Mouse (Mus musculus) MEL (cell line): ENCODE measurements around the gene Wdr81.

Experiments used
- TAL1 ChIP-seq: IDR thresholded peaks from 2 replicates; pipeline ENCODE4 v1.6.1; 2012; ENCODE audit warnings: mild to moderate bottlenecking, inconsistent platforms, low read length, moderate library complexity, mixed read lengths
- USF1 ChIP-seq: IDR thresholded peaks from 2 replicates; pipeline ENCODE4 v1.6.1; 2014; ENCODE audit warnings: low read depth, mild to moderate bottlenecking, inconsistent platforms, low read length, improper control_type of control experiment, moderate library complexity

DNA sequence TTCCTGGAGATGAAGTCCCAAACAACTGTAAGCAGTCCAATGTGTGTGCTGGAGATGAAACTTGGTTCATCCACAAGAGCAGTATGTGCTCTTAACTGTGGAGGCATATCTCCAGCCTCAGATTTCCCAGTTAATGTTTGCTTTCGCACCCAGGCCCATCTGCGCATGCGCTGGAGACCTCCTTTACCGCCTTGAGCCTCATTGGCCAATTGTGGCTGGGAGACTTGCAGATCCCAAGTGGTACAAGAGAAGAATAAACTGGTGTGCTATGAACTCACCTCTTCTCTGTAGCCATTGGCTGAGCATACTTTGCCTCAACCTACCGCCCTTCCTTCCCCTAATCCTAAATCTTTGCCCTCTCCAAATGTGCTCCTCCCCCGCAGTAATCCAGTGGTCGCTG is 18.9 kb upstream of the Wdr81 start:
- TF ChIP-seq USF1 (no peak), TAL1 (no peak)
